Mouse (Mus musculus) megakaryocyte-erythroid progenitor cell, adult 5-6 weeks (primary cell): ENCODE measurements around the gene Dgki. TPM values are rescaled to one million over a fixed set of nuclear protein-coding genes. Genes with fewer than 3 reads are reported as not detected.

Experiments used
- ATAC-seq: replicated peaks from 2 replicates; pipeline ENCODE4 v1.8.0; 2016; ENCODE audit warnings: mild to moderate bottlenecking, inconsistent platforms; ENCODE audit not compliant: severe bottlenecking, poor library complexity, low FRiP score, low TSS enrichment
- total RNA-seq, 2 experiments: library from RNA; stranded (forward) in 1 of 2; stranded (reverse) in 1 of 2; fragments of 200-1000, 215-1000 nt in 1 of 2; fragments of >200 nt in 1 of 2; fragmentation: Nextera tagmentation in 1 of 2; gene quantifications; 2 replicates each; pipeline ENCODE4 v1.2.3; 2014 to 2017

Gene Dgki
- total RNA-seq, 2 experiments from 2014 or later, result 0.28 to 1.1 TPM

DNA sequence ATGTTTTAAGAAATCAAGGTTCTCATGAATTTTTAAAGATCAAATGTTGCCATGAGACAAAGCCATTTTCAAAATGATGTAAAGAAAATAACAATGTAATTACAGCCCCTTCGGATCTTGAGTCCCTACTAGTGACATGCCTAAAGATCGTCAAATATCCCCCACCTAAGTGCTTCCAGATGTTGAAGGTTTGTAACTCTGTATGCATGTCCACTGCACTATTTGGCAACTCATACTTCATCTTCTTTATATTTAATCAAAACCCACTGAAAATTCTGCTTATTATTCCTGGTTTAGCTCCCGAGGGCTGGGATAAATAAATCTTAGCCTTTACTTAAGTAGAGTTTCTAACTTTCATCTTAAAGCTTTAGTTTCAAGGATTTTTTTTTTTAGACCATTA is 458.3 kb downstream of the Dgki start:
- ATAC-seq, result no peak

DNA sequence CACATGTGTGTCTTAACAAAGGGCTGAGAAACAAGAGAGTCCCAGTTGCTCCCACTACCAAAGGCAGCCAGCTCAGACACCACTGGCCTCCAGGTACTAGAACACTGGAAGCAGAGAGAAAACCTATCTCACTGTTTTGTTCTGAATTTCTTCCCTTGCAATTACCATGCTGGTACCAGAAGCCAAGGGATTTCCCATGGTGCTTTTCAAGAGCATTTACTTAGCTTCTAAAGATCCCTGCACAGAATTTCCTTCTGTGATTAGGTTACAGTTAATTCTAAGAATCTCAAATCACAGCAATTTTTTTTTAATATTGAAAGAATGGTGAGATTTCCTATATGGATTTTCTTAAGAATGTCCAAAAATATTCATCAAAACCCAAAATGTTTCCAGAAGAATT is 458.8 kb downstream of the Dgki start:
- no peak for ATAC-seq

DNA sequence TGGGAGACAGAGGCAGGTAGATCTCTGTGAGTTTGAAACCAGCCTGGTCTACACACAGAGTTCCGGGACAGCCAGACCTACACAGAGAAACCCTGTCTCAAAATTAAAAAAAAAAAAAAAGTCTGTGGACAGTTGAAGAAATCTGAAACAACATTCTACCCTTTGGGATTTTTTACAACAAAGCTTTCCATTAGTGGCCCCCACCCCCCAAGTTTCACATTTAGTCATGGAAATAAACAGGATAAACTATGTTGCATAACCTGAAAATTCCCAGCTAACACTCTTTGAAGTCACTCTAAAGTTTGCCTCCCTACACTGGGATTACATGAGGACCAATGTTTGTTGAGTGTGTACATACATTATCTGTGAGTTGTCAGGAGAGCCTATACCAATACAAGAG is 461.2 kb downstream of the Dgki start:
- ATAC-seq, result no peak

DNA sequence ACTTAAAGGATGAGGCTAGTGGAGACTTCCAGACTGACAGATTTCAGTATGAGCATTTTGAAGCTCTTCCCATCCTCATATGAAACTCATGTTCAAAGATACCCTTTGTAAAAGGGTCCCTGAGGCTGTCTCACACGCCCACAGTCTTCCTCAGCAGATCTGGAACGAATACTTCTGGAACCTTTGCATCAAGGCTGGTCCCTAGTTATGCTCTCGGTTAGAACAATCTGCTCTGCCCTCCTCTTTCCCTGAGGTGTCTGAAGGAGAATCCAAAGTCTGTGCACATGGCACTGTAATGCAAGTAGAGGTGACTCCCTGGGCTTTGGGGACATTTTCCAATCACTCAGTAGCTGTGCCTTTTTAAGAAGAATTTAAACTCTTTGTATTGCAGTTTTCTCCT is 464.6 kb downstream of the Dgki start:
- no peak for ATAC-seq

DNA sequence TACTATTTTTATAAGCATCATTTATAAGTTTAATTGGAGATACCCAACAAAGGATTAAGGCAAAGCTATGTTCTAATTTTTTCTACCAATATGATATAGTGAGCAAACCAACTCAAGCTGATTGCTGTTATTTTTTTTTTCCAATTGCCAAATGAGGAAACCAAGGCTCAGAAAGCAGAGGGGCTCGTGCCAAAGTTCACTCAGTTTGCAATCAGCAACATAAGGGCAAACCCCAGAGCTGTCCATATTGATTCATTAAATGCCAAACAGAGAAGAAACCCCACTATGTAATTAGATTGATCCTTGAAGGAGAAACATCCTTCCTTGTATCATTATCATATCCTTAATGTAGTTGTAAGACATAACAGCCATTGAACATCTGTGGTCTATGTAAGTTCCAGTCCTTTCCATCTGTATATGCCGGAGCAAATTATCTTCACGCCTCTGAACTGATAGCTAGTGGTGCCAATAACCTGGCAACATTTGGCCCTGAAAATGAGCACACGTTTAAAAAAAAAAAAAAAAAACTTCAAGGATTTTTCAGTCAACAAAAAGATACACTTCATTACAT is 465.2 kb downstream of the Dgki start:
- no peak for ATAC-seq

DNA sequence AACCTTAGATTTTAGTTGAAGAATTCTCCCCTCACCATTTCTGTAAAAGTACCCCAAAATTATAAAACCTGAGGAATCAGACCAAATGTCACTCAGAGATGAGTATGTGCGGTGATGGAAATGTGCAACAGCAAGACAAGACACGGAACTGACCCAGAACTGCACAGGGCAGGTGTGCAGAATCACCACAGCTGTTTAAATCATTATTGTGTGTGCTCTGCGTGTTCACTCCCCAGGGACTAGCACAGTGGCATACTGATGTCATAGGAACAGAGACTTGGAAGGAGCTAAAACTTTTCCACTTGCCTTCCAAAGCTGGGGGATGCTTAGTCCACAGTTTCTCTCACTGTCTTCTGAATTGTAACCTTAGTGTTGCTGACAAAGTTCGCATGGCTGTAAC is 467.3 kb downstream of the Dgki start:
- ATAC-seq, result no peak

DNA sequence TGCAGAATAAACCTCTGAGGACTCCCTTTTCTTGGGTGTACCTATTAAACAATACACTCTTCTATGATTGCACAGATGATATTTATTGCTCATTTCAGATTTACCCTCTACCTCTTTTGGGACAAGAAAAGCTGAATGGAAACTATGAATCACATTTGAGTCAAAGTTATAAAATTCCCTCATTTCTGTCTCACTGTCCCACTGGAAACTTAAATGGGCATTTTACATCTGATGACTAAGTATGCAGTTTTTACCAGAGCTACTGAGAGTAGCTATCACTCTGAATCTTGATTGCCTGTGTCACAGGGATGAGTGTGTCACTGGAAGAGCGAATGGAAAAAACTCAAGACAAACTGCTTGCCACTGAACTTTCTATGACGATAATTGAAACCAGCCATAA is 467.8 kb downstream of the Dgki start:
- no peak for ATAC-seq

DNA sequence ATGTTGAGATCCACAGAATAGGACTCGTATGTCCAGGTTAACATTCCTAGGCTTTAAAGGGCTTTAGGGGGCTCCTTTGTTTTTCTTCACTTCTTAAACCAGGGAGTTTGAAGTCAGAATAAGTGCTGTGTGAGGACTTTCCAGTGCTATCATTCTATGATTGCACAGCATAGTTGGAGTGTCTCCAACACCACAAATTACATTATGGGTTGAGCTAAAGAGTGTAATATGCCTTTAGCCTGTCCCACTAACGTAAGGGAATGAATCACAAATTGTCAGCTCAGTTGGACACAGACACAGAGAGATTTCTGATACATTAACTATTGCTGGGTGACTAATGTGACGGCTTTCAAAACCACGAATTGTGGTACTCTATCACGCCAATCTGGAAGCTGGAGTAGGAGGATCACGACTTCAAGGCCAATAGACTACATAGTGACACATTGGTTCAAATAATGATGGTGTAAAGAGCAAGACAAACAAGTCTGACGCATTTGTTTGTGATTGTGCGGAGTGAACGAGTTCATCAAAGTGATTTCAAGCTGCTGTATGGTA is 469.5 kb downstream of the Dgki start:
- ATAC-seq, result no peak

DNA sequence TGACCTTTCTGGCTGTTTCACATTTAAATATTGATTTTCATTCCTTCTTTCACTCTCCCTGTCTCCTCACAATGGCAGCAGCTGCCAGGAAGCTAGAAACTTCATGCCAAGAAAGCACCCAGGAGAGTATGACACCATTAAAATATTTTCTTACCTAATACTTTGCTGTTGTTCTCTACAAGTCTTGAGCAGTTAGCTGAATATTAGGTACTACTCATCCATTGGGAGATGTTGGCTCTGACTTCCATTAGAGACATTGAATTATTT is 480.3 kb downstream of the Dgki start:
- no peak for ATAC-seq

DNA sequence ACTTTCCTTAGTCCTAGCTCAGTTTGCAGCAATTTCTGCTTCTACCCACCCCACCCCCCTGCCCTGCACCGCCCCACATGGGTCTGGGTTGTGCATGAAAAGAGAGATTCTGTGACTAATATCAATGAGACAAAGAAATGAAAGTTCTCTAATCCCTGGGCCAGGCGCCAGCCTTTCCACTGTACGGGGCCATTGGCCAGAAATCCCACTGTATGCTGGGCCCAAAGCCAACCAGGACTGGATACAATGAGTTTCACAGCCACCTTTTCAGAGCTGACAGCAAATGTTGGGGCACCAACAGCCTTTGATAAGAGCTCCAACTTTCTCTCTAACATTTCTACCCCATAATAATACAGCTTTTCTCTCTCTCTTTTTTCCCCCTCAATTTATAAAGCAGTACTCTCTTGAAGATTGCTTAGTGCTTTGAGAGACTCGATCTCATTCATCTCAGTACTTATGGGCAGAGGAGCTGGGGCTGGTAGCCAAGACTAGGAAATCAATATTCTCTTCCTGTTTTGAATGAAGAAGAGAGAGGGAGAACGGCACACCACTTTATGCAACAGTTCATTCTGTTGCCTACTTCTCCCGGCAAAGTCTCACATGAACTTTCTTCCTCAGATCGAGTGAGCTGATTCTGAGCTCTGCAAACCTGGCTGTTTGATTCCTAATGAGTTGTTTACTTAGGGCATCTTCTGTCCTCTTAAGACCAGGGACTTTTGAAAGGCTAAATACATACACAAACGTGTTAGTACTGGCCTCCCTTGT is 480.8 kb downstream of the Dgki start:
- ATAC-seq, result no peak

DNA sequence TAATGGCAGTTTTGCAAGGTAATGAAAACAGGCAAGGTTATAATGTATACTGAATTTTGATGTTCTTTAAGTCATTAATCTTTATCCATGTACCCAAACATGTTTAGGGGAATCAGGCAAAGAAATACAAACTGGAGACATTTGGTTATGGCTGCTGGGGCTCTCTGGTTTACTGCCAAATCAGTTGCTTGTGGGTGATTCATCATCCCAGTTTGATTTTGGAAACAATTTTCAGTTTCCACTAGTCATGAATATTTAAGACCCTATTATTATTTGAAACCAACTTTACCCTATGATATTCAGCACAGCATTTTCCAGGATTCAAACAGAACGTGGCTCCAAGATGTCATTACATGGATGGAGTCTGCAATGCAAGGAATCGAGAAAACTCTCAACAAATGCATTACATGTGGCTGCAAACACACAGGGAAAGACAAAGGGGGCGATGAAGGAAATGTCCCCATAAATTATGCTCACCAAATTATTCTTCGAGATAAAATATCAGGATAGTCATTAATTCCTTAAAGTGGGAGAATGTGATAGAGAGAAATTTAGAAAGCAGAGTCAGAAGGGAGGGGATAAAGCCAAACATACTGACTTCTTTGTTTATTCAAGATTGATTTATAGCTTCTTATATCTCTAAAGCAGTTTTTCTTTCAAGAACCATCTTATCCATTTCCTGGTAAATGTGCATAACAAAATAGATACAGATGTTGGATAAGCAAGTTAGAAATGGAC is 481.5 kb downstream of the Dgki start:
- ATAC-seq, result no peak

DNA sequence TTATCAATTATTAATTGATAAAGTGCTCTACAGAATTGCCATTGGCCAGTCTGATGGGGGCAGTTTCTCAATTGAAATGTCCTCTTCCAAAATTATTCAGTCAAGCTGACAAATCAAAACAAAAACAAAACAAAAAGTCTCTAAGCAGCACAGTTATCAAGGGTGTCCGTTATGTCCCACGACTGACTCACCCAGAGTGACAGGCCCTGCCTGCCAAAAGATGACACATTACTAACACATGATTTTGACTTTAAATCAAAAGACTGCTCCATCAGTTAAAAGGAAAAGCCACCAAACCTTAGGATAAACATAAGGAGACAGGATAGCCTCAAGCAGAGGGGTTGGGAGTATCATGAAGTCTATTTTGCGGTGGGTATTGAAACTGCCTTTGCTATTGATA is 483.3 kb downstream of the Dgki start:
- ATAC-seq, result no peak

DNA sequence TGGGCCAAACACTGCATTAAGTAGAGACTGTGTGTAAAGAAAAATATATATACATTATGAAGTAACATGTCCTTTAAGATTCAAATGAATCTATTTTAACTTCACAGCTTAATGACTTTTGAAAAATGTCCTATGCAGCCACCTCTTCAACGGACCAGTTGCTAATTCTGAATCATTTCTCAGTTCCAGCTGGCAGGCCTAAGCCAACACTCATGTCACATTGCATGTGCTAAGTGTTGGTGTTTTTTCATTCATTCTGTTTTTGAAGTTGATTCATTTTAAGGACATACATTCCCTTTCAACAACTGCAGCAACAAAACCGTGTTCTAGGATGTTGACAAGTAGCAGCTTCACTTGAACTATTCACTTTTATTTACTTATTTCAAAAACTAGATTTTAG is 484.0 kb downstream of the Dgki start:
- no peak for ATAC-seq

DNA sequence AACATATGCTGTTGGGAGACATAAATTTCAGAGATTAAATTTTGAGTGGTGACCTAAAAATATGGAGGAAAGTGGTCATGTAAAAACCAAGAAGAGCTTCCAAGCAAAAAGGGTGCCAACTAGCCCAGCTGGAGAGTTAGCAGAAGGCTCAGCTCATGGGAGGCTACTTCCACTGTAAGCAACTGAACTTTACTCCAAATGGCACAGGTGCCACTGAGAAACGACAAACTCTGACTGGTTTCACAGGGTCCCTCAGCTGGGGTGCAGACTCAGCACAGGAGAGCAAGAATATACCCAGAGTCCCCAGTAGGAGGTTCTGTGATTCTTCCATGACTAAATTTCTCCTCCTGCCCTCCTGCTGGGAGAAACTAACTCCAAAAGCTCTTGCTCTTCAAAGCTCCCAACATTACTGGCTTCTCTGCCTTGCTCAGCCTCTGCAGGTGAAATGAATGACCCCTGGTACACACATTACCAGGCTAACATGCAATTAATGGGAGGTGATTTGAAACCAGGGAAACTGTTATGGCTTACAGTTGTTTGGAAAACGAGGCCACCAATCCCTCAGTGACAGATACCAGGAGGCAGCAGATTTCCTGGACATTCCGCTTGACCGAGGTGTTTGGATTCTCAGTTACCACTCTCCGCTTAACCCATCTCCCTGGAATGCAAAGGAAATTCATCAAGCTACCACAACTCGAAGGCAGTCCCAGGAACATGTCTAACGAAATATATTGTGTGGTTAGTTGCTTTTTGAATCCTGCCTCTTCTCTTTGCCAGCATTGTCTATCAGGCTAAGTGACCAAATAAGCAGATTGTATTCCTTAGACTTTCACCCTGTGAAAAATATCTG is 487.1 kb downstream of the Dgki start:
- no peak for ATAC-seq

DNA sequence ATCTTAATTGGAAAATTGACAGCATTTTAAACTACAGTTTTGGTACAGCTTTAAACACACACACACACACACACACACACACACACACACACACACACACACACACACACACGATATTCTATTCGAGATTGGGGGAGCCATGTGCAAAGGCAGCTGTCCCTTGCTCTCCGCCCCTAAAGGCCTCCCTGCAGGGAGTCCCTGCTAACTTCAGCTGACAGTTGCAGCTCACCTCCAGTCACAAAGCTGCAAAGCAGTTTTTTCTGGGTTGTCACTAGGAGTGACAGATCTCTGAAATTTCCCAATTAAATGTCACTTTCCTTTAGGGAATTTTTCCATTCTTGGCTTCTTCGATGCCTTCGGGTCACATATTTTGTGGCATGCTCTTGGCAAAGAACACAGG is 489.5 kb downstream of the Dgki start:
- ATAC-seq, result no peak

DNA sequence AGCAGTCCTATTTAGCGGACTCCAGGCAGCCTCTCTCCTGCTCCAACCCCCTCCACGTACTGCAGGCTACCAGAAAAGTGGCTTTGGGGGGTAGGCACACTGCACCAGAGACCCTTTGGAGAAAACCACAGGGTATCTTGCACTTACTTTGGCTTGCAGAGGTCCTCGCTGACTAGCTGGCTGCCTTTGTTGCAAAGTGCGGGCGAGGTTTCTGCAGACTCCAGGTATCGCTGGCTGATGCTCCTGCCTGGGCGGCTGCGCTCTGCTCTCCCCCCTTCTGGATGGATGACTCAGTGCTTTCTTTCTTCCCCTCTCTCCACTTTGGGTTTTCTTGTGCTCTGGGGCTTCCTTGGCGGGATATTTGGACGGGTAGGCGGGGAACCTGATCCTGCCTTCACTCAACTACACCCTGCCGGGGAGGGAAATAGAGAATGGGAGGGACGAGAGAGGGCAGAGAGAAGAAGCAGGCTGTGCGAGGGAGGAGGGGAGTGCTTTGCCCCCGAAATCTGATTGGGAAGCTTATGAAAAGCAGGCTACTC is 490.2 kb downstream of the Dgki start, which contains the start of gene Ptn:
Gene Ptn, minus strand, starts transcription at position 474 of the 539 bp plus-strand sequence.
- no peak for ATAC-seq

DNA sequence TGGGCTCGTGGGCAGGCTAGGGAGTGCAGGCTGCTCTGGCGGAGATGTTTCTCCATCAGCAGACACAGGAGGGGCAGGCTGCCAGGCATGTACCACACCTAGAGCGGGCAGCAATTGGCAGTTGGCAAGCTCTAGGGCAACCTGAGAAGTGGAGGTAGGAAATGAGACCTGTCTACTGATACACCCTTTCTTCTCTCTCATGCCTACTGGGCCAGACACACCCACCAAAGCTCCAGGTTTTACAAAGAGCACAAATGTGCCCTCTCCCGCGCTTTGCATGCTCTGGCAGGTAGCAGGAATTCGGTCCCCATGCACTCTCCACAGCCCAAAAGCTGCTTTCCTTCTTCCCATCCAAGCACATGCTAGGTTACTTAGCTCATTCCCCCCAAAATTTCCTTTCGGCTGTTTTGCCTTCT is 490.7 kb downstream of the Dgki start:
- no peak for ATAC-seq

DNA sequence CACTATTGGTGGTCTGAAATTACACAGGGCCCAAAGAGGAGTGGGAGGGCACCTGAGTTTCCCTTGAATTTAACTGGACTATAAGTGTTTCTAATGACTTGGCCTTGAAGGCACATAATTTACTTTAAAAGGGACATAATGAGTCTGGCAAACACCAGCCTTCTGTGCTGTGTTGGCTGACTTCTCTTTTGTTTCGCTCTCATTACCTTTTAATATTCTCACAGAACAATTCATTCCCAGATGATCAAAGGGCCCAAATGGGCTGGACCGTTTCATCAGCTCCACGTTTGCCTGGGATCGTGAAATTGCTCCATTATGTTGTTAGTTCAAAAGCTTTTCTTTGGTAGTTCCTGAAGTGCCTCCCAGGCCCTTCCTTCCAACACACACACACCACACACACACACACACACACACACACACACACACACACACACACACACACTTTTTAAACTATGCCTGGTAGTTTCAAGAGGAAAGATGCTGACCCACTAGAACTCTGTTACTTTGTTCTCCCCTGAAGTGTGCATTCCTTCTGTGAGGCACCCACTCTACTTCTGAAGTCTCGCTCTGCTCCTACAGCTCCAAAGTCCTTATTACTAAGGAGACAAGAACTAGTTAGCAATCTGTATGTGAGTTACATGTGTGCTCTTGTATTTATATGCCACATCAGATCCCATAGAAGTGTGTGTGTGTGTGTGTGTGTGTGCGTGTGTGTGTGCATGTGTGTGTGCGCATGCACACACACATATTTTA is 491.5 kb downstream of the Dgki start:
- ATAC-seq, result no peak

DNA sequence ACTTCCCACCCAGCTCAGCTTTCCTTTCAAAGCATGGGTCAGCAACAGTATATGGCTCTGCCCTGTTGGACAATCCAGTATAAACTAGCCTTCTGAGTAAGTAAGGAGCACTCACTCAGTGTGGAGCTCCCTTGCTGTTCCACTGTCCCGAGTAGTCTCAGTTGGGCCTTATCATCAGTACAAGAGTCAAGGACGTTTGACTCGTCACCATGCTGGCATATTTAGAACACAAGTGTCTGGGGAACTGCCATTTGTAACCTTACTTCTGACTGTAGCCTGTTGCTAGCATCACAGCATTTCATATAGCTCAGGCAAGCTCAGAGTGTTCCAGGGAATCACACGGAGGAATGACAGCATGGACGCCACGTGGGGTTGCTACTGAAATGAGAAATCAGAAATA is 493.1 kb downstream of the Dgki start:
- no peak for ATAC-seq
